Comparison of ENCODE assay signal across 27 mouse cellular contexts in the genomic region with DNA sequence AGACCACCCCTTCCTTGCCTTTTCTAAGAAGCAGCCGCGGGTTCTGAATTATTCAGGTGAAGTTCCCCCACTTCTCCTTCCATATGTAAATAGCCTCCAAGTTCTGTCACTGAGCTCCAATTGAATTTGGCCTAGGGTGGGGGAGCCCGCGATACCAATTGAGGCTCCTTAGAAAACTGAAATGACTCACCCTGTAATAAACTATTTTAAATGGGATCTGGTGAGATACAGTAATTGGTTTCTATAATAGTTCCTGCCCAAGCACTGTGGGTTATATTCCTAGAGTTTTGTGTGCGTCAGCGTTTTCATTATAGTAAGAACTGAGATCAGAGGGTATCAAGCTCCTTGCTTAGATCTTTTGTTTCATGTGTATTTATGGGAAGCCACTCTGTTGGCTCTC. TPM values are rescaled to one million over a fixed set of nuclear protein-coding genes. Genes with fewer than 3 reads are reported as not detected.
"Had no signal": no experiment of that assay in that cellular context is flagged by ENCODE, and none has a peak within 500 bp of the region (broad histone marks: within the 10 kb centered on the region; RNA-seq: fewer than 3 reads in every experiment).

No protein-coding gene starts in this region.

- H3K4me1 ChIP-seq: limb, embryonic 10.5 days; liver, embryonic 12.5 days; liver, embryonic 15.5 days; megakaryocyte, embryonic 14.5 days had no signal

- ATAC-seq: intestine, embryonic 15.5 days; liver, embryonic 12.5 days; midbrain, embryonic 15.5 days had no signal

- H3K4me3 ChIP-seq: intestine, embryonic 15.5 days; layer of hippocampus, adult 2 months; limb, embryonic 10.5 days; limb, embryonic 13.5 days; liver, embryonic 12.5 days; liver, embryonic 15.5 days; lung, embryonic 15.5 days; megakaryocyte, embryonic 14.5 days; midbrain, embryonic 15.5 days had no signal

- H3K9ac ChIP-seq: intestine, embryonic 15.5 days; limb, embryonic 13.5 days; liver, embryonic 12.5 days; liver, embryonic 15.5 days; lung, embryonic 15.5 days; midbrain, embryonic 15.5 days had no signal

- H3K4me2 ChIP-seq: intestine, embryonic 15.5 days; limb, embryonic 13.5 days; liver, embryonic 12.5 days; liver, embryonic 15.5 days; lung, embryonic 15.5 days; midbrain, embryonic 11.5 days; midbrain, embryonic 15.5 days had no signal

- H3K27me3 ChIP-seq: liver, embryonic 12.5 days; liver, embryonic 15.5 days; lung, embryonic 15.5 days; megakaryocyte, embryonic 14.5 days; midbrain, embryonic 15.5 days had no signal

- H3K9me3 ChIP-seq: intestine, embryonic 15.5 days; limb, embryonic 10.5 days; limb, embryonic 13.5 days; liver, embryonic 12.5 days; liver, embryonic 15.5 days; lung, embryonic 15.5 days; midbrain, embryonic 15.5 days had no signal

- H3K27ac ChIP-seq: intestine, embryonic 15.5 days; kidney, postnatal 0 days; layer of hippocampus, adult 2 months; limb, embryonic 10.5 days; limb, embryonic 13.5 days; liver, embryonic 12.5 days; liver, embryonic 15.5 days; lung, embryonic 15.5 days; midbrain, embryonic 15.5 days had no signal

- H3K36me3 ChIP-seq: intestine, embryonic 15.5 days; limb, embryonic 10.5 days; limb, embryonic 13.5 days; liver, embryonic 12.5 days; liver, embryonic 15.5 days; lung, embryonic 15.5 days; midbrain, embryonic 15.5 days had no signal

- DNase-seq: kidney, adult 11 months; kidney, adult 9 months; kidney, postnatal 25 days; layer of hippocampus, postnatal 36 days; liver; lung, adult 18-20 months; lung, postnatal 10 days; lung, postnatal 36 days; thymus, adult 2 months; thymus, postnatal 14 days; thymus, postnatal 4 days had no signal

RNA-seq across cellular contexts. Expression of a gene that starts 14.8 kb away (rescaled TPM):
- polyA plus RNA-seq: intestine, embryonic 15.5 days; kidney, postnatal 0 days; large intestine, adult 2 months; limb, embryonic 10.5 days; limb, embryonic 13.5 days; liver, embryonic 12.5 days; liver, embryonic 15.5 days; lung, embryonic 15.5 days; midbrain, embryonic 11.5 days; neural tube, embryonic 14.5 days; small intestine, adult 2 months; spleen, adult 2 months; stomach, embryonic 16.5 days; thymus, adult 2 months had no signal
